Mouse (Mus musculus): ENCODE measurements around the gene Smchd1. TPM values are rescaled to one million over a fixed set of nuclear protein-coding genes. Genes with fewer than 3 reads are reported as not detected.
A peak's percentile ranks its signal among the peaks of the same experiment; 100 is the strongest.

The Smchd1 gene
- 34.6 and 38.0 TPM in 2 replicates for polyA plus RNA-seq (2015; fragmentation: Nextera tagmentation; extraction: Ambion mirVana)

DNA sequence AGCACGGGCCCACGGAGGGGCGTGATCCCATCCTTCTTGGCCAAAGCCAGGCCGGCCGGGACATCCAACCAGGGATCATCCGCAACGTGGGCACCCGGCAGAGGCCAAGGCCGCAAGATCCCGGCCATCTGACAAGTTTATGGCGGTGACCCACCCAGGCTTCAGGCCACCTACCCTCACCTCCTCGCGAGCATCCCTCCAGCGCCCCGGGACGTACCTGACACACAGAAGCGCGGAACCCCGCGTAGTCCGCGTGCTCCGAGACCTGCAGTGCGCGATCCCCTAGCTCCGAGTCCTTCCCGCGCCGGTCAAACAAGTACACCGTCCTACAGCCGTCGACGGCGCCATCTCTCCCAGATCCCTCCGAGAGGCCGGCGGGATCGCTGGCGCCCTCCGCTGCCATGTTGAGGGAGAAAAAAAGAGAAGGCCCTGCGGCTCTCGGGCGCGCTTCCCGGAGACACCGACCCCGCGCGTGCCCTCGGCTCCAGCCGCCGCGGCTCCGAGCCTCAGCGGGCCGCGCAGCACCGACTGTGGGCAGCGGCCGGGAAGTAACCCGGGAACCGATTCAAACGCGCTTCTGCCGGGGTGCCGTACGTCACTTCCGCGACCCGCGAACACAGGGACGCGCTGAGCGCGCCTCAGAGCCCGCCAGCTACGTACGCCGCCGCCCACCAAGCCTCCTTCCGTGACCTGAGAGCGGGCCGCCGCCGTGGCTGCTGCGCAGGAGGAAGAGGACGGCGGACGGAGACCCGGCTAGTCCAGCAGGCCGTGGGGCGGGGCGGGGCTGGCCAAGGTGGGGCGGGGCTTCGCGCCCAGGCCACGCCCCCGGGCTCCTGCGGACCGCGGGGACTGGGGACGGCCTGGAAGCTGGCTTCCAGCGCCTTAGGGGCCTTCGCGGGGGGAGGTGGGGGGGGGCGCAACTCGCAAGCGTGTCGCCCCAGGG, at the start of gene Smchd1:
TSS of gene Smchd1 (minus strand) at position 582 of the 943 bp plus-strand sequence.
- under 1% methylated on average over 84 of the region's 109 CpGs for WGBS
- H3K4me1 ChIP-seq (ENCODE audit: control insufficient read depth, insufficient read depth, low read depth, low read length): peaks cover 11% of the 10 kb centered on the region
- ATAC-seq: peak; percentile 97
- H3K36me3 ChIP-seq (ENCODE audit: control insufficient read depth, insufficient read depth, low read length): no peaks in the 10 kb centered on the region
- H3K9me3 ChIP-seq (ENCODE audit: control insufficient read depth, low read length): no peaks in the 10 kb centered on the region
- peak within 1 kb of the TSS; percentile 93 for H3K27ac ChIP-seq (ENCODE audit: low read depth, low read length)
- no peaks in the 10 kb centered on the region for H3K27me3 ChIP-seq (replicated peaks; ENCODE audit: control insufficient read depth, insufficient read depth, low read length)
- H3K4me2 ChIP-seq (ENCODE audit: low read length): peak within 1 kb of the TSS; percentile 94
- peak within 1 kb of the TSS; percentile 93 for H3K4me3 ChIP-seq (ENCODE audit: low read length)
- peak within 1 kb of the TSS; percentile 81 for H3K9ac ChIP-seq (ENCODE audit: low read depth, low read length)

- H3K4me3 ChIP-seq (ENCODE audit: low read length): no peak overlapping the region
- no peaks in the 10 kb centered on the region for H3K9me3 ChIP-seq (ENCODE audit: control insufficient read depth, low read length)
- no peak overlapping the region for H3K9ac ChIP-seq (ENCODE audit: low read depth, low read length)
- no peaks in the 10 kb centered on the region for H3K27me3 ChIP-seq (replicated peaks; ENCODE audit: control insufficient read depth, insufficient read depth, low read length)
- no peaks in the 10 kb centered on the region for H3K36me3 ChIP-seq (ENCODE audit: control insufficient read depth, insufficient read depth, low read length)
- H3K4me1 ChIP-seq (ENCODE audit: control insufficient read depth, insufficient read depth, low read depth, low read length): no peaks in the 10 kb centered on the region
- no peak for ATAC-seq
- H3K4me2 ChIP-seq (ENCODE audit: low read length): no peak overlapping the region
- 98% methylated on average over 11 of the region's 11 CpGs for WGBS
- H3K27ac ChIP-seq (ENCODE audit: low read depth, low read length): no peak overlapping the region
Measured at GRCm38 (mm10) chr17:71510297-71510696, 35.2 kb upstream of the Smchd1 start.

- H3K27ac ChIP-seq (ENCODE audit: low read depth, low read length): no peak overlapping the region
- no peaks in the 10 kb centered on the region for H3K4me1 ChIP-seq (ENCODE audit: control insufficient read depth, insufficient read depth, low read depth, low read length)
- no peak for ATAC-seq
- H3K9me3 ChIP-seq (ENCODE audit: control insufficient read depth, low read length): no peaks in the 10 kb centered on the region
- H3K27me3 ChIP-seq (replicated peaks; ENCODE audit: control insufficient read depth, insufficient read depth, low read length): no peaks in the 10 kb centered on the region
- no peaks in the 10 kb centered on the region for H3K36me3 ChIP-seq (ENCODE audit: control insufficient read depth, insufficient read depth, low read length)
- WGBS: 93% methylated on average over 8 of the region's 8 CpGs
- H3K4me3 ChIP-seq (ENCODE audit: low read length): no peak overlapping the region
- no peak overlapping the region for H3K4me2 ChIP-seq (ENCODE audit: low read length)
- H3K9ac ChIP-seq (ENCODE audit: low read depth, low read length): no peak overlapping the region
Measured at GRCm38 (mm10) chr17:71506832-71507231, 31.7 kb upstream of the Smchd1 start.

- Histone ChIP-seq H3K4me1 (ENCODE audit: control insufficient read depth, insufficient read depth, low read depth, low read length) (no peaks in the 10 kb centered on the region), H3K9ac (ENCODE audit: low read depth, low read length) (no peak overlapping the region), H3K4me2 (ENCODE audit: low read length) (no peak overlapping the region), H3K36me3 (ENCODE audit: control insufficient read depth, insufficient read depth, low read length) (peaks cover 3% of the 10 kb centered on the region; the same call in 1 of the 2 replicates), H3K4me3 (ENCODE audit: low read length) (no peak overlapping the region), H3K27ac (ENCODE audit: low read depth, low read length) (no peak overlapping the region), H3K9me3 (ENCODE audit: control insufficient read depth, low read length) (no peaks in the 10 kb centered on the region), H3K27me3 (replicated peaks; ENCODE audit: control insufficient read depth, insufficient read depth, low read length) (no peaks in the 10 kb centered on the region)
- 87% methylated on average over 4 of the region's 4 CpGs for WGBS
- ATAC-seq: no peak
Measured at GRCm38 (mm10) chr17:71495784-71496183, 20.6 kb upstream of the Smchd1 start.

GRCm38 (mm10) chr17:71491332-71491686, 16.2 kb upstream of the Smchd1 start:
- no peak for ATAC-seq
- Histone ChIP-seq H3K4me1 (ENCODE audit: control insufficient read depth, insufficient read depth, low read depth, low read length) (no peaks in the 10 kb centered on the region), H3K9me3 (ENCODE audit: control insufficient read depth, low read length) (no peaks in the 10 kb centered on the region), H3K4me3 (ENCODE audit: low read length) (no peak overlapping the region), H3K27me3 (replicated peaks; ENCODE audit: control insufficient read depth, insufficient read depth, low read length) (no peaks in the 10 kb centered on the region), H3K27ac (ENCODE audit: low read depth, low read length) (no peak overlapping the region), H3K9ac (ENCODE audit: low read depth, low read length) (no peak overlapping the region), H3K36me3 (ENCODE audit: control insufficient read depth, insufficient read depth, low read length) (peaks cover 3% of the 10 kb centered on the region; the same call in 1 of the 2 replicates), H3K4me2 (ENCODE audit: low read length) (no peak overlapping the region)
- 77% methylated on average over 4 of the region's 4 CpGs for WGBS

DNA sequence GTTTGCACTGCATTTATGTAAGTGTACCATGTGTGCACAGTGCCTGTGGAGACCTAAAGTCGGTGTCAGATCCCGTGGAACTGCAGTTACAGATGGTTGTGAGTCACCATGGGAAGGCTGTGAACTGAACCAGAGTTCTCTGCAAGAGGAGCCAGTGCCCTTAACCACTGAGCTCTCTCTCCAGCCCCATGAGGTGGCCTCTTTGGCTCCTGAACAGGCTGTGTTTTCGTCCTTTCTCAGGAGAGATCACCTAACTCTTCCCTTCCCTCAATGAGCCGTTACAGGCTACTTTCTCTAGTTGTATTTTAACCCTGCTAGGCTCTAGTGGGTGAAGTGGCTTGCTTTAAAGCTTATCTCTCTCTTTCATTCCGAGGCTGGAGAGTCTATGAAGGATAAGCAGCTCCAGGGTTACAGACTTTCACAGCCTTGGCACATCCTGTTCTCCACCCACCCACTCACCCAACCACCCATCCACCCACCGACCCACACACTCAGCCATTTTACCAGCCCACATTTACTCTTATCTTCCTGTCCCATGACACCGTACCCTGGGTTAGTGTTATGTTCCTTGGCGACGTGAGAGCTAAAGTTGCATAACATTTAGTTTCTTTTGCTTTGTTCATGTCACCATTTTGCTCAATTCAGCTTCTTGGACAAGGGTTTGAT, 15.7 kb upstream of the Smchd1 start:
- 81% methylated on average over 9 of the region's 9 CpGs for WGBS
- Histone ChIP-seq H3K36me3 (ENCODE audit: control insufficient read depth, insufficient read depth, low read length) (peaks cover 2% of the 10 kb centered on the region; the same call in 1 of the 2 replicates), H3K4me1 (ENCODE audit: control insufficient read depth, insufficient read depth, low read depth, low read length) (no peaks in the 10 kb centered on the region), H3K9me3 (ENCODE audit: control insufficient read depth, low read length) (no peaks in the 10 kb centered on the region), H3K4me3 (ENCODE audit: low read length) (no peak overlapping the region), H3K27ac (ENCODE audit: low read depth, low read length) (no peak overlapping the region), H3K4me2 (ENCODE audit: low read length) (no peak overlapping the region), H3K9ac (ENCODE audit: low read depth, low read length) (no peak overlapping the region), H3K27me3 (replicated peaks; ENCODE audit: control insufficient read depth, insufficient read depth, low read length) (no peaks in the 10 kb centered on the region)
- ATAC-seq: no peak

DNA sequence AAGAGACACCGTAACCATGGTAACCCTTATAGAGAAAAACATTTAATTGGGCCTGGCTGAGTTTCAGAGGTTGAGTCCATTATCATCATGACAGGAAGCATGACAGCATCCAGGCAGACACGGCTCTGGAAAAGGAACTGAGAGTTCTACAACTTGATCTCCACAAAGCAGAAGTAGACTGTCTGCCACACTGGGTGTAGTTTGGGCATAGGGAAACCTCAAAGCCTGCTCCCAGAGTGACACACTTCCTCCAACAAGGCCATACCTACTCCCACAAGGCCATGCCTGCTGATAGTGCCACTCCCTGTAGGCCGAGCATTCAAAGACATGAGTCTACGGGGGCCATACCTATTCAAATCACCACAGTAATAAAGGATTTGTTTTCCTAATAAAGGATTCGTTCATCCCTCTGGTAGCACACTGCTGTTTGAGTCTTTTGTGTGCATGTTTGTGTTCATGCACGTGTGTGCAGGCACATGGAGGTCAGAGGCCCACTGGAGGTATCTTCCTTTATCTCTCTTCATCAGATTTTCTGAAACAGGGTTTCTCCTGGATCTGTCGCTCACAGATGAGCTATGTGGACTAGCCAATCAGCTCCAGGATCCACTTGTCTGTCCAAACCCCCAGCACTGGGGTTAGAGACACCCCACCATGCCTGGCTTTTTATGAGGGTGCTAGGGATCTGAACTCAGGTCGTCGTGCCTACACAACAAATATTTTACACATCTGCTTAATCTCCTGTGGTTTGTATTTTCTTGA, 14.7 kb upstream of the Smchd1 start:
- H3K36me3 ChIP-seq (ENCODE audit: control insufficient read depth, insufficient read depth, low read length): no peaks in the 10 kb centered on the region
- ATAC-seq: no peak
- H3K9me3 ChIP-seq (ENCODE audit: control insufficient read depth, low read length): no peaks in the 10 kb centered on the region
- H3K4me1 ChIP-seq (ENCODE audit: control insufficient read depth, insufficient read depth, low read depth, low read length): no peaks in the 10 kb centered on the region
- H3K27ac ChIP-seq (ENCODE audit: low read depth, low read length): no peak overlapping the region
- H3K27me3 ChIP-seq (replicated peaks; ENCODE audit: control insufficient read depth, insufficient read depth, low read length): no peaks in the 10 kb centered on the region
- H3K4me3 ChIP-seq (ENCODE audit: low read length): no peak overlapping the region
- WGBS: 82% methylated on average over 9 of the region's 9 CpGs
- no peak overlapping the region for H3K9ac ChIP-seq (ENCODE audit: low read depth, low read length)
- H3K4me2 ChIP-seq (ENCODE audit: low read length): no peak overlapping the region

DNA sequence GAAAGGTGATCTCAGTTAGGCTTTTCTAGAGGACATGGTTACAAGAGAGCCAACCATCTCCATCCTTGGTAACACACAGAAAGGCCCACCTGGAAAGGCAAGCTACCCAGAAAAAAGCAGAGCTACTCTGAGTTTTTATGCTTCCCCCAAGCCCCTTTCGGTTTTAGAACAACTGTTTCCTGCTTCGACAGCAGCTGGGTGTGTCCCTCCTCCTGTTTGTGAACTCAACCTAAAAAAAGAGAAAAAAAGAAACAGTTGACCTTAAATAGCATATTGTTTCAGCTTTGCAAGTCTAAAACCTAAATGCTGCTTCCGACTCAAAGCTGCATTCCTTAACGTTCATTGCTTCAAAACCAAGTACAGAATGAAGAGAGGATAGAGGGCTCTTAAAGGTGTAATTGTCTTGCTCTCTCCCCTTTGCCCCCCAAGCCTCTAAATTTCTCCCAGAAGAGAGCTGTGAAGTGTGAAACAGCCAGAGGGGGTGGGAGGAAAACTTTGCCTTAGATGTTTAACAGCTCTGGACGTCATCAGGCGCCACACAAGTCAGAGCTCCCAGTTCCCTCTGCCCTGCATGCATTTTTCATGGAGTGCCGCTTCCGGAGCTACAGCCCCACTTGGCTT, 11.2 kb upstream of the Smchd1 start:
- WGBS: 48% methylated on average over 8 of the region's 8 CpGs
- Histone ChIP-seq H3K4me2 (ENCODE audit: low read length) (no peak overlapping the region), H3K9me3 (ENCODE audit: control insufficient read depth, low read length) (no peaks in the 10 kb centered on the region), H3K27ac (ENCODE audit: low read depth, low read length) (no peak overlapping the region), H3K4me3 (ENCODE audit: low read length) (no peak overlapping the region), H3K9ac (ENCODE audit: low read depth, low read length) (no peak overlapping the region), H3K27me3 (replicated peaks; ENCODE audit: control insufficient read depth, insufficient read depth, low read length) (no peaks in the 10 kb centered on the region), H3K36me3 (ENCODE audit: control insufficient read depth, insufficient read depth, low read length) (no peaks in the 10 kb centered on the region), H3K4me1 (ENCODE audit: control insufficient read depth, insufficient read depth, low read depth, low read length) (no peaks in the 10 kb centered on the region)
- ATAC-seq: no peak

Measured in hindbrain, embryonic 16.5 days (tissue).